Mouse (Mus musculus): ENCODE measurements around the gene Apex1. TPM values are rescaled to one million over a fixed set of nuclear protein-coding genes. Genes with fewer than 3 reads are reported as not detected.

The Apex1 gene
- polyA plus RNA-seq (2015; fragmentation: Nextera tagmentation; extraction: Ambion mirVana): 52.4 and 61.2 TPM in 2 replicates

DNA sequence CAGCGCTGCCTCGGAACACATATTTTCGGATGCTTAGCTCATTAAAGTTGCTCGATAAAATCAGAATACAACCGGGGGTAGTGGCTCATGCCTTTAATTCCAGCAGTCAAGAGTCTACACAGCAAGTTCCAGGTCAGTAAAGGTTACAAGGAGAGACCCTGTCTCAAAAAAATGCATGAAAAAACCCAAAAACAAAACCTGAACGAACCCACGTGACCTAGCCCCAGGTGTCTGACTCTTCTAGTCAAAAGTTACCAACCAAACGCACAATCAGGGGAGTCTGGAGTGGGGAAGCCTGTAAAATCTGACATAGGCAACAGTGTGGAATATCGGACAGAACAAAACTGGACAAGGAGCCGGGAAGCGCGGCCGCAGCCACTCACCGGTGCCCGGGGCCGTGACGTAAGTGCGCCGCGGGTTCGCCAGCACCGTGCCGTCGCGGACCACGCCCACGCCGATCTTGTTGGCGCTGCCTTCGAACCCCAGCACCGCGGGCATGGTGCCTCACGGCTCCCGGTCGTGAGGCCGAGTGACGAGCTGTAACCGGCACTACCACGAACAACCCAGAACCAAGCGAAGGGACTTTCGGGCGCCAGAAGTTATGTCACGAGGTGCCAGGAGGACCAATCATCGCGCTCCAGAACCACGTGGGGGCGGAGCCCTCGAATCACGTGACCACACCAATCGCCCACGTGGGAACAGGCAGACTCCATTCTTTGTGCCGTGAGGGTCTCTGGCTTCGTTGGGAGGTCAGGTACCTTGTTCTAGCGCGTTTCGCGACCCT, at the start of gene Apex1, which contains the start of gene Osgep:
TSS of gene Apex1 (plus strand) at position 688 of the 784 bp plus-strand sequence.
TSS of gene Osgep (minus strand) at position 613 of the 784 bp plus-strand sequence.
- WGBS: under 1% methylated on average over 57 of the region's 57 CpGs
- peak within 1 kb of the TSS; percentile 56 for H3K4me3 ChIP-seq (ENCODE audit: low read depth, low read length)
- H3K9ac ChIP-seq (replicated peaks; ENCODE audit: low read depth): peak within 1 kb of the TSS; percentile 59
- H3K27me3 ChIP-seq (replicated peaks; ENCODE audit: insufficient read depth, low read length): no peaks in the 10 kb centered on the region
- DNase-seq (ENCODE audit: low spot score) (peak; percentile 98), ATAC-seq (peak; percentile 96)
- peaks cover 23% of the 10 kb centered on the region; the same call in 1 of the 2 replicates for H3K36me3 ChIP-seq (ENCODE audit: insufficient read depth, low read length)
- no peaks in the 10 kb centered on the region for H3K9me3 ChIP-seq (ENCODE audit: low read length)
- peak within 1 kb of the TSS; percentile 71 for H3K4me2 ChIP-seq (replicated peaks; ENCODE audit: low read depth, low read length)
- H3K27ac ChIP-seq (ENCODE audit: low read length): peak within 1 kb of the TSS; percentile 88
- TF ChIP-seq CTCF (IDR thresholded peaks at IDR 0.05) (no peak), EP300 (IDR thresholded peaks at IDR 0.05) (no peak)
- peaks cover under 1% of the 10 kb centered on the region; the same call in 1 of the 2 replicates for H3K4me1 ChIP-seq (ENCODE audit: insufficient read depth, low read depth, low read length)

DNA sequence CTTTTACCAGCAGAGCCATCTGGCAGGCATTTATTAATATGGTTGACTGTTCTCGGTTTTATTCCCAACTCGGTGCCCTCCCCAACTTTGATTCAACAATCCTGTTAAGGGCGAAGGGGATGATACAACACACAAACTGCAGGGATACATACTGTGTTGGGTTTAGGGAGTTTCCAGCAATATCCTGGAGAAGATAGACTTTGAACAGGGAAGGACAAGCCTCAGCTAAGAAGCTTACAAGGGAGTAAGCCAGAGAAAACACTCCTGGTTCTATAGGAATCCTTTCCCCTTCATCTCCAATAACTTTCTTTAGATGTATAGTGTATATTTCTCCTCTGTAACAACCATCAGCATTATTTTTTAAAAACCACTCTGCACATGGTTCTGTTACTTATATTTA, 49.6 kb upstream of the Apex1 start:
- DNase-seq (ENCODE audit: low spot score) (no peak), ATAC-seq (no peak)
- H3K4me1 ChIP-seq (ENCODE audit: insufficient read depth, low read depth, low read length): no peaks in the 10 kb centered on the region
- H3K9ac ChIP-seq (replicated peaks; ENCODE audit: low read depth): no peak overlapping the region
- no peaks in the 10 kb centered on the region for H3K27me3 ChIP-seq (replicated peaks; ENCODE audit: insufficient read depth, low read length)
- 85% methylated on average over 3 of the region's 3 CpGs for WGBS
- no peak overlapping the region for H3K4me2 ChIP-seq (replicated peaks; ENCODE audit: low read depth, low read length)
- no peak overlapping the region for H3K27ac ChIP-seq (ENCODE audit: low read length)
- no peaks in the 10 kb centered on the region for H3K9me3 ChIP-seq (ENCODE audit: low read length)
- H3K36me3 ChIP-seq (ENCODE audit: insufficient read depth, low read length): no peaks in the 10 kb centered on the region
- no peak overlapping the region for H3K4me3 ChIP-seq (ENCODE audit: low read depth, low read length)
- TF ChIP-seq CTCF (IDR thresholded peaks at IDR 0.05): no peak
- TF ChIP-seq EP300 (IDR thresholded peaks at IDR 0.05): no peak

DNA sequence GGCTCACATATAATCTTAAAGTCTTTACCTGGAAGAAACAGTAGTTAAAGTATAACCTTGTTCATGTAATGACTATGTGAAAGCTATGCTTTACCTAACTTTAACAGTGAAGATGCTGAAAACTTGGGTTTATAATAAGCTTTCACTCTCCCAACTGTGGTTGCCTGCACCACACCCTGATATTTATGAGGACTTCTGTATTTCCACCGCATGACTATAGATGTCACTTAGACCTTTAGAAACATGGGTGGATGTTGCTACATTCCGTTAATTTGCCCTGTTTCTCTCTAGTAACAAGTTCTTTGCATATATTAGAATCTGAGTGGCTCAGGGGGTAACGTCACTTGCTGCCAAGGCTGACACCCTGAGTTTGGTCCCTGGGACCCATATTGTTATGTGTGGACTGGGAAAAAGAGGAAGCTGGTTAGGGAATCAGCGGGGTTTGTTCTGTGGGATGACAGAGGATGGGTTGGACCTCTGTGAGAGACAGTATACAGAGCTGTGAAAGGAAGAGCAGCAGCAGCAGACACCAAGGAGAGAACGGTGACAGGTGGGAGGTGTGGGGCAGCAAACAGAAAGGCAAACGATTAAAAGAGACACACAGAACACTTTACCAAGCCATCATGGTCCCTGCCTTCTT, 49.1 kb upstream of the Apex1 start:
- H3K4me3 ChIP-seq (ENCODE audit: low read depth, low read length): no peak overlapping the region
- H3K4me2 ChIP-seq (replicated peaks; ENCODE audit: low read depth, low read length): no peak overlapping the region
- H3K36me3 ChIP-seq (ENCODE audit: insufficient read depth, low read length): no peaks in the 10 kb centered on the region
- TF ChIP-seq CTCF (IDR thresholded peaks at IDR 0.05) (no peak), EP300 (IDR thresholded peaks at IDR 0.05) (no peak)
- 77% methylated on average over 6 of the region's 6 CpGs for WGBS
- no peak overlapping the region for H3K27ac ChIP-seq (ENCODE audit: low read length)
- H3K9ac ChIP-seq (replicated peaks; ENCODE audit: low read depth): no peak overlapping the region
- H3K9me3 ChIP-seq (ENCODE audit: low read length): no peaks in the 10 kb centered on the region
- peak; percentile 6 for DNase-seq (ENCODE audit: low spot score)
- ATAC-seq: no peak
- H3K4me1 ChIP-seq (ENCODE audit: insufficient read depth, low read depth, low read length): no peaks in the 10 kb centered on the region
- H3K27me3 ChIP-seq (replicated peaks; ENCODE audit: insufficient read depth, low read length): no peaks in the 10 kb centered on the region

DNA sequence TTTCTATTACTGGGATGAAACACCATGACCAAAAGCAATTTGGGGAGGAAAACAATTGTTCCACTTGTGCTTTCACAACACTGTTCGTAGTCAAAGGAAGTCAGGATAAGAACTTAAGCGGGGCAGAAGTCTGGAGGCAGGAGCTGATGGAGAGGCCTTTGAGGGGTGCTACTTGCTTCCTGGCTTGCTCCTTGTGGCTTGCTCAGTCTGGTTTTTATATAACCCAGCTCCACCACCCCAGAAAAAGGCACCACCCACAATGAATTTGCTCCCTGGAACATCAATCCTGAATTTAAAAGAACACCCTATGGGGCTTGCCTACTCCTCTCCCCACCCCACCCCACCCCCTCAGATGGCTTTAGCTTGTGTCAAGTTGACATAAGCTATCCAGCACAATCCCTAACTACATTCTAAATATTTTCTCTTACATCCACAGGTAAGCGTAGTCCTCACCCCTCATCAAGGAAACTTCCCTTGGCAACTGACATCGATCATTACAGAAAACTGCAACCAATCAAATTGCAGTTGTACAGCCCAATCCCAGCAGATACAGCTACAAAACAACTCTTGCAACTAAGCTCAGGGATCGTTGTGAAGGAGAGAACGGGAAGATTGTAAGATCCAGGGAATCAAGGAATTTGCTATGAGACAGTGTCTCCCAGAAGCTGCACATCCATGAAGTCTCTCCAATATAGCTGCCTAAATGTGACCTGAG, 48.4 kb upstream of the Apex1 start:
- 83% methylated on average over 6 of the region's 6 CpGs for WGBS
- no peak for DNase-seq (ENCODE audit: low spot score)
- no peak overlapping the region for H3K4me3 ChIP-seq (ENCODE audit: low read depth, low read length)
- H3K27me3 ChIP-seq (replicated peaks; ENCODE audit: insufficient read depth, low read length): no peaks in the 10 kb centered on the region
- H3K4me1 ChIP-seq (ENCODE audit: insufficient read depth, low read depth, low read length): no peaks in the 10 kb centered on the region
- H3K9ac ChIP-seq (replicated peaks; ENCODE audit: low read depth): no peak overlapping the region
- no peak overlapping the region for H3K27ac ChIP-seq (ENCODE audit: low read length)
- no peaks in the 10 kb centered on the region for H3K9me3 ChIP-seq (ENCODE audit: low read length)
- TF ChIP-seq EP300 (IDR thresholded peaks at IDR 0.05): no peak
- TF ChIP-seq CTCF (IDR thresholded peaks at IDR 0.05): no peak
- no peak for ATAC-seq
- H3K36me3 ChIP-seq (ENCODE audit: insufficient read depth, low read length): no peaks in the 10 kb centered on the region
- no peak overlapping the region for H3K4me2 ChIP-seq (replicated peaks; ENCODE audit: low read depth, low read length)

- TF ChIP-seq CTCF (IDR thresholded peaks at IDR 0.05): no peak
- TF ChIP-seq EP300 (IDR thresholded peaks at IDR 0.05): no peak
- DNase-seq (ENCODE audit: low spot score) (no peak), ATAC-seq (no peak)
- no peak overlapping the region for H3K27ac ChIP-seq (ENCODE audit: low read length)
- no peak overlapping the region for H3K9ac ChIP-seq (replicated peaks; ENCODE audit: low read depth)
- H3K9me3 ChIP-seq (ENCODE audit: low read length): no peaks in the 10 kb centered on the region
- H3K36me3 ChIP-seq (ENCODE audit: insufficient read depth, low read length): no peaks in the 10 kb centered on the region
- H3K4me3 ChIP-seq (ENCODE audit: low read depth, low read length): no peak overlapping the region
- H3K4me2 ChIP-seq (replicated peaks; ENCODE audit: low read depth, low read length): no peak overlapping the region
- peaks cover 3% of the 10 kb centered on the region for H3K4me1 ChIP-seq (ENCODE audit: insufficient read depth, low read depth, low read length)
- 87% methylated on average over 8 of the region's 8 CpGs for WGBS
- no peaks in the 10 kb centered on the region for H3K27me3 ChIP-seq (replicated peaks; ENCODE audit: insufficient read depth, low read length)
Observed at GRCm38 (mm10) chr14:50891621-50892020, 33.1 kb upstream of the Apex1 start.

- WGBS: 84% methylated on average over 7 of the region's 7 CpGs
- Histone ChIP-seq H3K27ac (ENCODE audit: low read length) (no peak overlapping the region), H3K4me2 (replicated peaks; ENCODE audit: low read depth, low read length) (no peak overlapping the region), H3K4me3 (ENCODE audit: low read depth, low read length) (no peak overlapping the region), H3K9me3 (ENCODE audit: low read length) (no peaks in the 10 kb centered on the region), H3K4me1 (ENCODE audit: insufficient read depth, low read depth, low read length) (peaks cover 4% of the 10 kb centered on the region), H3K27me3 (replicated peaks; ENCODE audit: insufficient read depth, low read length) (no peaks in the 10 kb centered on the region), H3K9ac (replicated peaks; ENCODE audit: low read depth) (no peak overlapping the region), H3K36me3 (ENCODE audit: insufficient read depth, low read length) (no peaks in the 10 kb centered on the region)
- DNase-seq (ENCODE audit: low spot score) (no peak), ATAC-seq (no peak)
- TF ChIP-seq EP300 (IDR thresholded peaks at IDR 0.05): no peak
- no peak for TF ChIP-seq CTCF (IDR thresholded peaks at IDR 0.05)
Observed at GRCm38 (mm10) chr14:50892091-50892490, 32.7 kb upstream of the Apex1 start.

Data from lung, postnatal 0 days (tissue).